Mouse (Mus musculus): ENCODE results near the gene Olfr1123. TPM values are rescaled to one million over a fixed set of nuclear protein-coding genes. Genes with fewer than 3 reads are reported as not detected.
"Not testable (repeated sequence)": the region's sequence is repeated elsewhere in the genome, so short reads cannot be mapped to it uniquely, and the experiment has no call there.

Olfr1123 gene
- not detected in 2 replicates for polyA plus RNA-seq (2015; fragmentation: Nextera tagmentation; extraction: Ambion mirVana)

DNA sequence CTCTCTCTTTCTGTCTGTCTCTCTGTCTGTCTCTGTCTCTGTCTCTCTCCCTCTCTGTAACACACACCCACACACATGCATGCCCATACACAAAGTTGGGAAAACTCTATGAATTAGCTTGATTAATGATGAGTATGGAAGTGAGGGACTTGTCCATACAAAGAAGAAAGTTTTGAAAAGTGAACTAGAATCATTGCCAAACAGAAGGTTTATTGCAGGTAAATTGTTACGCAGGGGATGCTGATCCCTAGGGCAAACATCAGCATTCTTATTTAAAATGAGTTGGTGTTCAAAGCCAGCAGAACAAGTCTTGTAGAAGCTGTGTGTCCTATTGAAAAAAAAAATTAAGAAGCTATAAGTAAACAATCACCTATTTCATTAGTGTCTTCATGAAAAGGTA is at the start of gene Olfr1123:
TSS of gene Olfr1123 (plus strand) at position 301 of the 400 bp plus-strand sequence.
- H3K4me3 ChIP-seq = no peak within 1 kb of the TSS
- H3K27me3 ChIP-seq (replicated peaks) = no peaks in the 10 kb centered on the region
- ATAC-seq (ENCODE audit: extremely low read depth, insufficient number of reproducible peaks, low FRiP score, low TSS enrichment) = no peak
- H3K27ac ChIP-seq (replicated peaks) = no peak within 1 kb of the TSS
- no peaks in the 10 kb centered on the region for H3K4me1 ChIP-seq
- no peaks in the 10 kb centered on the region for H3K36me3 ChIP-seq
- 85% methylated on average over 1 of the region's 1 CpGs for WGBS
- no peak within 1 kb of the TSS for H3K9ac ChIP-seq
- H3K9me3 ChIP-seq = no peaks in the 10 kb centered on the region
- H3K4me2 ChIP-seq = no peak within 1 kb of the TSS

DNA sequence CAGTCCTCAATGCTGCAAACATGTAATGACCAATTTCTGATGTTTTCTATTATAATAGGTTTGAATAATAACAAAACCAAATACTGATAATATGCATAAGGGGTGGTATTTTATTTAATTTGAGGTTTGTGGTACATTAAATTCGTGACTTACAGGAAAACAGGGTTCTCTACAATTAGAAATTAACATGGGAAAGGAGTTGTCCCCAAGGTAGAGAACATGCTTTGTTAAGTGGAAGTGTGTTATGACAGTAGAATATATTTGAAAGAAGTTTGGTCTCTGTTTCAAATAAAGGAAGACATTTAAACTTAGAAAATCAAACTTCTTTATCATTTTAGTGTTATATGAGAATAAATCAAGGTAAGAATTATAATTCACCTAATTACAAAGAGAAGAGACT is 46.8 kb upstream of the Olfr1123 start, which contains the start of gene Olfr1121:
TSS of gene Olfr1121 (plus strand) at position 301 of the 400 bp plus-strand sequence.
- no peak for ATAC-seq (ENCODE audit: extremely low read depth, insufficient number of reproducible peaks, low FRiP score, low TSS enrichment)
- Histone ChIP-seq H3K9ac (no peak within 1 kb of the TSS), H3K4me1 (no peaks in the 10 kb centered on the region), H3K27ac (replicated peaks) (no peak within 1 kb of the TSS), H3K36me3 (no peaks in the 10 kb centered on the region), H3K27me3 (replicated peaks) (no peaks in the 10 kb centered on the region), H3K9me3 (no peaks in the 10 kb centered on the region), H3K4me3 (no peak within 1 kb of the TSS), H3K4me2 (no peak within 1 kb of the TSS)
- WGBS = 38% methylated on average over 1 of the region's 1 CpGs

- ATAC-seq (ENCODE audit: extremely low read depth, insufficient number of reproducible peaks, low FRiP score, low TSS enrichment) = no peak
- WGBS = 87% methylated on average over 4 of the region's 4 CpGs
- Histone ChIP-seq H3K9ac (no peak overlapping the region), H3K27me3 (replicated peaks) (no peaks in the 10 kb centered on the region), H3K36me3 (no peaks in the 10 kb centered on the region), H3K9me3 (no peaks in the 10 kb centered on the region), H3K4me1 (no peaks in the 10 kb centered on the region), H3K4me3 (no peak overlapping the region), H3K27ac (replicated peaks) (no peak overlapping the region), H3K4me2 (no peak overlapping the region)
These were observed 44.7 kb upstream of the Olfr1123 start for GRCm38 (mm10) chr2:87371726-87372125.

- Histone ChIP-seq H3K36me3 (no peaks in the 10 kb centered on the region), H3K4me1 (no peaks in the 10 kb centered on the region), H3K27me3 (replicated peaks) (no peaks in the 10 kb centered on the region), H3K4me3 (no peak overlapping the region), H3K9me3 (no peaks in the 10 kb centered on the region), H3K4me2 (no peak overlapping the region), H3K9ac (no peak overlapping the region), H3K27ac (replicated peaks) (0 out of 2 replicates have a peak overlapping the region, but pooled peaks have one; percentile 5)
- WGBS = 35% methylated on average over 2 of the region's 2 CpGs
- ATAC-seq (ENCODE audit: extremely low read depth, insufficient number of reproducible peaks, low FRiP score, low TSS enrichment) = no peak
These were observed 32.5 kb upstream of the Olfr1123 start for GRCm38 (mm10) chr2:87383935-87384334.

GRCm38 (mm10) chr2:87385549-87385948 is 30.9 kb upstream of the Olfr1123 start, which contains the start of gene Olfr1122:
TSS of gene Olfr1122 (plus strand) at chr2:87385849.
- Histone ChIP-seq H3K9ac (no peak within 1 kb of the TSS), H3K36me3 (no peaks in the 10 kb centered on the region), H3K9me3 (no peaks in the 10 kb centered on the region), H3K4me2 (no peak within 1 kb of the TSS), H3K4me1 (no peaks in the 10 kb centered on the region), H3K27me3 (replicated peaks) (no peaks in the 10 kb centered on the region), H3K4me3 (no peak within 1 kb of the TSS), H3K27ac (replicated peaks) (no peak within 1 kb of the TSS)
- WGBS = 80% methylated on average over 2 of the region's 2 CpGs
- ATAC-seq (ENCODE audit: extremely low read depth, insufficient number of reproducible peaks, low FRiP score, low TSS enrichment) = no peak

DNA sequence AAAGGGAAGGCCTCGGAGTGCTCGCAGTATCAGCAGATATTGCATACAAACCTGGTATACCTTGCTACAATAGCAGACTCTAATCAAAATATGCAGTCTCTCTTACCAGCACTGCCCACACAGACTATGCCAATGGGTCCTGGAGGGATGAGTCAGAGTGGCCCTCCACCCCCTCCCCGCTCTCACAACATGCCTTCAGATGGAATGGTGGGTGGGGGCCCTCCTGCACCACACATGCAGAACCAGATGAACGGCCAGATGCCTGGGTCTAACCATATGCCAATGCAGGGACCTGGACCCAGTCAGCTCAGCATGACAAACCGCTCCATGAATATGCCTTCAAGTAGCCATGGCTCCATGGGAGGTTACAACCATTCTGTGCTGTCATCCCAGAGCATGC is 22.8 kb upstream of the Olfr1123 start:
- H3K4me3 ChIP-seq; H3K9ac ChIP-seq; H3K27me3 ChIP-seq (replicated peaks); H3K4me2 ChIP-seq; H3K9me3 ChIP-seq; H3K27ac ChIP-seq (replicated peaks); H3K4me1 ChIP-seq; H3K36me3 ChIP-seq; ATAC-seq (ENCODE audit: extremely low read depth, insufficient number of reproducible peaks, low FRiP score, low TSS enrichment): not testable (repeated sequence)
- WGBS = 80% methylated on average over 5 of the region's 5 CpGs

- not testable (repeated sequence) for H3K36me3 ChIP-seq; H3K4me2 ChIP-seq; H3K9me3 ChIP-seq; H3K27ac ChIP-seq (replicated peaks); H3K4me1 ChIP-seq; H3K27me3 ChIP-seq (replicated peaks); H3K4me3 ChIP-seq; H3K9ac ChIP-seq; ATAC-seq (ENCODE audit: extremely low read depth, insufficient number of reproducible peaks, low FRiP score, low TSS enrichment)
- 69% methylated on average over 7 of the region's 7 CpGs for WGBS
These were observed 21.7 kb upstream of the Olfr1123 start for GRCm38 (mm10) chr2:87394686-87395085.

DNA sequence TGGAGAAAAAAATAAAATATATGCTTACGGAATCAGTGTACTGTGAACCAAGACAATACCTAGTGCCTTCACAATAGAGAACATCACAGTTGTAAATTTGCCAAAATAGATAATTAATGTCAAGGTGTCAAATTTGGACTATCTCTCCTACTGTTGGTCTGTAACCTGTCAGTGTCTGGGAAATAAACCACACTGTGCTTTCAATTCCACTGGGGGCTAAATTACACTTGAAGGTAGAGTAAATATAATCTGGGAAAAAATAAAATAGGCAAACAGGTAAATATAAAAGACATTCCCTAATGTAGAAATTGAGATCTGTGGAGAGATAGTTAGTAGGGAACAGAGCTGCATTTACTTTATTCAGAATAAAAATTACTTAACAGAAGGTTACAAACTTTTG is 13.5 kb downstream of the Olfr1123 start, which contains the start of gene Olfr1124:
TSS of gene Olfr1124 (plus strand) at position 301 of the 400 bp plus-strand sequence.
- no peak for ATAC-seq (ENCODE audit: extremely low read depth, insufficient number of reproducible peaks, low FRiP score, low TSS enrichment)
- WGBS = 88% methylated on average over 1 of the region's 1 CpGs

DNA sequence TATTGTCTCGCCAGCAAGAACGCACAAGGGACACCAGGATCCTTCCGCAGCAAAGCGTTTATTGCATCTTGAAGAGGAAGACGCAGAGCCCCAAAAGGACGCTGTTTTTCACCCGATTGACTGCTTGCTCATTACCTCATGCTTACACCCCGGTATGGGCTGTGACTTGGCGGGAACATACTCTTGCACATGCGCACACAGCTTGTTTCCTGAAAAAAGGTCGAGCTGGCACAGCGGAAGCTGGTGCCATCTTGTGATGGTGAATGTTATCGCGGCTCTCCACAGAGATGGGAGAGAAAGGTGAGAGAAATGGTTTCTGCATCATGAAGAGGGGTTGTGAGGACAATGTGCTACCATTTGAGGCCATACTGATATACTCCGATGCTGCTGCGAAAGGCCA is 21.3 kb downstream of the Olfr1123 start:
- WGBS = 88% methylated on average over 16 of the region's 16 CpGs
- H3K27ac ChIP-seq (replicated peaks) = no peak overlapping the region
- H3K9ac ChIP-seq = no peak overlapping the region
- ATAC-seq (ENCODE audit: extremely low read depth, insufficient number of reproducible peaks, low FRiP score, low TSS enrichment) = no peak
- H3K9me3 ChIP-seq = no peaks in the 10 kb centered on the region
- no peak overlapping the region for H3K4me3 ChIP-seq
- H3K36me3 ChIP-seq = no peaks in the 10 kb centered on the region
- no peak overlapping the region for H3K4me2 ChIP-seq
- no peaks in the 10 kb centered on the region for H3K4me1 ChIP-seq
- no peaks in the 10 kb centered on the region for H3K27me3 ChIP-seq (replicated peaks)

More for the DNA sequence above, 13.5 kb downstream of the Olfr1123 start, which contains the start of gene Olfr1124:
- Histone ChIP-seq H3K9me3 (no peaks in the 10 kb centered on the region), H3K4me3 (no peak within 1 kb of the TSS), H3K27ac (replicated peaks) (no peak within 1 kb of the TSS), H3K4me1 (no peaks in the 10 kb centered on the region), H3K36me3 (no peaks in the 10 kb centered on the region), H3K9ac (no peak within 1 kb of the TSS), H3K27me3 (replicated peaks) (no peaks in the 10 kb centered on the region), H3K4me2 (no peak within 1 kb of the TSS)

DNA sequence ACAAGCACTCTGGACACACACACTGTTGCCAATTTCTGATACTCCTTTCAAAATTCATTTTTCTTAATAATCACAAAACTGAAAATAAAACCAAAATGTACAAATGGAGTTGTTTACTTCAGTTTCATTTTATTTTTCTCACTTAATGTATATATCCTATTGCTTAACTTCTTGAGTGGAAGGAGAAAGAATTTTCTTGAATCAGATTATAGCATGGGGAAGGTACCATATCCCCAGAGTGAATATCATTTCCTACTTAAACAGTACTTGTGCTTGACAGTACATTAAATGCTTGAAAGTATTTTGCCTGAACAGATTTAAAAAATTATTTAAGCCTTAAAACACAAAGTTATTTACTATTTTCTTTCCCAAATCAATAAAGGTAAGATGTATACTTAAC is 37.2 kb downstream of the Olfr1123 start, which contains the start of gene Olfr1126:
TSS of gene Olfr1126 (plus strand) at position 301 of the 400 bp plus-strand sequence.
- Histone ChIP-seq H3K4me2 (no peak within 1 kb of the TSS), H3K4me1 (no peaks in the 10 kb centered on the region), H3K9me3 (no peaks in the 10 kb centered on the region), H3K27ac (replicated peaks) (no peak within 1 kb of the TSS), H3K4me3 (no peak within 1 kb of the TSS), H3K27me3 (replicated peaks) (no peaks in the 10 kb centered on the region), H3K36me3 (no peaks in the 10 kb centered on the region), H3K9ac (no peak within 1 kb of the TSS)
- ATAC-seq (ENCODE audit: extremely low read depth, insufficient number of reproducible peaks, low FRiP score, low TSS enrichment) = no peak

GRCm38 (mm10) chr2:87461769-87462168 is 45.3 kb downstream of the Olfr1123 start:
- Histone ChIP-seq H3K36me3 (no peaks in the 10 kb centered on the region), H3K27ac (replicated peaks) (no peak overlapping the region), H3K4me3 (no peak overlapping the region), H3K4me1 (no peaks in the 10 kb centered on the region), H3K9me3 (no peaks in the 10 kb centered on the region), H3K27me3 (replicated peaks) (no peaks in the 10 kb centered on the region), H3K4me2 (no peak overlapping the region), H3K9ac (no peak overlapping the region)
- ATAC-seq (ENCODE audit: extremely low read depth, insufficient number of reproducible peaks, low FRiP score, low TSS enrichment) = no peak
- WGBS = 74% methylated on average over 4 of the region's 4 CpGs

Measured in heart, embryonic 13.5 days (tissue).